Mouse (Mus musculus): ENCODE measurements around the gene S1pr1.

GRCm38 (mm10) chr3:115694168-115694567, 20.7 kb downstream of the S1pr1 start:
- no peak for TF ChIP-seq POLR2A (IDR thresholded peaks at IDR 0.05; ENCODE audit: control insufficient read depth, extremely low read depth, insufficient read depth, low read length, poor library complexity)
- no peak for TF ChIP-seq CTCF (IDR thresholded peaks at IDR 0.05; ENCODE audit: borderline replicate concordance, control insufficient read depth, extremely low read depth, insufficient read depth, low read length, poor library complexity)

Data from thymus, adult 2 months (tissue).